Mouse (Mus musculus): ENCODE results near the gene Ndufaf2. TPM values are rescaled to one million over a fixed set of nuclear protein-coding genes. Genes with fewer than 3 reads are reported as not detected.
A peak's percentile ranks its signal among the peaks of the same experiment; 100 is the strongest.

Ndufaf2 gene
- total and polyA plus RNA-seq, 2 experiments: 10.5 to 26.1 TPM

GRCm38 (mm10) chr13:108096446-108096845, 62.0 kb downstream of the Ndufaf2 start:
- WGBS: 43% methylated on average over 7 of the region's 7 CpGs
- Histone ChIP-seq H3K36me3 (ENCODE audit: control insufficient read depth, insufficient read depth, low read length) (no peaks in the 10 kb centered on the region), H3K79me2 (ENCODE audit: control insufficient read depth, insufficient read depth, low read length) (no peaks in the 10 kb centered on the region), H3K9ac (ENCODE audit: low read depth, low read length) (no peak overlapping the region), H3K4me1 (ENCODE audit: control insufficient read depth, insufficient read depth, low read length) (peaks cover 7% of the 10 kb centered on the region), H3K27me3 (ENCODE audit: control insufficient read depth, insufficient read depth, low read length) (no peaks in the 10 kb centered on the region), H3K4me3 (ENCODE audit: insufficient read depth, low read depth, low read length) (no peak overlapping the region), H3K27ac (replicated peaks; ENCODE audit: insufficient read depth, low read depth, low read length) (no peak overlapping the region)
- no peak for DNase-seq (ENCODE audit: extremely low read depth, low read depth, low spot score)
- TF ChIP-seq CTCF (IDR thresholded peaks at IDR 0.05; ENCODE audit: low read depth, low read length): no peak
- TF ChIP-seq POLR2A (IDR thresholded peaks at IDR 0.05; ENCODE audit: extremely low read depth, insufficient read depth, low read length): no peak

DNA sequence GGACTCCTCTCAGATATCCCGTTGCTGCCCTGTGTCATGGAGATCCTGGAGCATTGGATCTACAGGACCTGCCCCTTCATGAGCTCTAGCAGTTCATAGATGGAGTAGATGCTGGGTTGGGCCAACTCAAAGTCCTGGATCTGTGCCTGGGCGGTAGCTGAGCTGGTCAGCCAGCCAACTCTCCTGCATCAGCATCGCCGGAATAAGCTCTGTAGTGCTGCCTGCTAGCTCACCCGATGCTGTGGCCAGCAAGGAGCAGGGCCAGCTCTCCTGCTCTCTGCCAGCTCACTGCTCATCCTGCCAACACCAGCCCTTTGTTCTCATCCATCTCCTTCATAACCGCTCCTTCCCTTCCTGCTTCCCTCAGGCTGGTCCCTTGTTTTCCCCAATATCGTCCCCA, 62.8 kb downstream of the Ndufaf2 start:
- peak; percentile 24 for DNase-seq (ENCODE audit: extremely low read depth, low read depth, low spot score)
- Histone ChIP-seq H3K4me3 (ENCODE audit: insufficient read depth, low read depth, low read length) (no peak overlapping the region), H3K9ac (ENCODE audit: low read depth, low read length) (no peak overlapping the region), H3K4me1 (ENCODE audit: control insufficient read depth, insufficient read depth, low read length) (peaks cover 7% of the 10 kb centered on the region), H3K27ac (replicated peaks; ENCODE audit: insufficient read depth, low read depth, low read length) (no peak overlapping the region), H3K36me3 (ENCODE audit: control insufficient read depth, insufficient read depth, low read length) (no peaks in the 10 kb centered on the region), H3K27me3 (ENCODE audit: control insufficient read depth, insufficient read depth, low read length) (no peaks in the 10 kb centered on the region), H3K79me2 (ENCODE audit: control insufficient read depth, insufficient read depth, low read length) (no peaks in the 10 kb centered on the region)
- TF ChIP-seq POLR2A (IDR thresholded peaks at IDR 0.05; ENCODE audit: extremely low read depth, insufficient read depth, low read length): no peak
- TF ChIP-seq CTCF (IDR thresholded peaks at IDR 0.05; ENCODE audit: low read depth, low read length): no peak
- WGBS: 46% methylated on average over 7 of the region's 7 CpGs

DNA sequence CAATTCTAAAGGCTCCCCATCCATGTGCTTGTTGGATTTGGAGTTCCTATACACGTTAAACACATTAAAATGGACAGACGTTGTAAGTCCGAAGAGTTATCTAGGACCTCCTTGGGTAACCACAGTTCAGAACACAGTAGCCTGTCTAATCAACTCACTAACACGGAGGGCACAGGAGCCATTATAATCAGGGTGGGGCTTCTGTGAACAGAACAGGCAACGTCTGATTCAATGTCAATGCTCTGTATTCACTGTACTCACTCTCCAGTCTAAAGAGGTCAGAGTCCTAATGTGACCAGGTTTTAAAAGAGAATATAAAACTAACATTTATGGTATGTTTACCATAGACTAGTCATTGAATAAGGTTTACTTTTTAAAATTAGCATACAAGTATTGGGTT, 63.7 kb downstream of the Ndufaf2 start:
- 92% methylated on average over 5 of the region's 5 CpGs for WGBS
- TF ChIP-seq CTCF (IDR thresholded peaks at IDR 0.05; ENCODE audit: low read depth, low read length) (no peak), POLR2A (IDR thresholded peaks at IDR 0.05; ENCODE audit: extremely low read depth, insufficient read depth, low read length) (no peak)
- H3K4me3 ChIP-seq (ENCODE audit: insufficient read depth, low read depth, low read length): no peak overlapping the region
- H3K27me3 ChIP-seq (ENCODE audit: control insufficient read depth, insufficient read depth, low read length): no peaks in the 10 kb centered on the region
- peaks cover 7% of the 10 kb centered on the region for H3K4me1 ChIP-seq (ENCODE audit: control insufficient read depth, insufficient read depth, low read length)
- no peak for DNase-seq (ENCODE audit: extremely low read depth, low read depth, low spot score)
- H3K27ac ChIP-seq (replicated peaks; ENCODE audit: insufficient read depth, low read depth, low read length): no peak overlapping the region
- H3K79me2 ChIP-seq (ENCODE audit: control insufficient read depth, insufficient read depth, low read length): no peaks in the 10 kb centered on the region
- no peak overlapping the region for H3K9ac ChIP-seq (ENCODE audit: low read depth, low read length)
- H3K36me3 ChIP-seq (ENCODE audit: control insufficient read depth, insufficient read depth, low read length): peaks cover 2% of the 10 kb centered on the region; the same call in 1 of the 2 replicates

- H3K4me1 ChIP-seq (ENCODE audit: control insufficient read depth, insufficient read depth, low read length): peaks cover 7% of the 10 kb centered on the region
- H3K36me3 ChIP-seq (ENCODE audit: control insufficient read depth, insufficient read depth, low read length): peaks cover 2% of the 10 kb centered on the region; the same call in 1 of the 2 replicates
- DNase-seq (ENCODE audit: extremely low read depth, low read depth, low spot score): no peak
- H3K27me3 ChIP-seq (ENCODE audit: control insufficient read depth, insufficient read depth, low read length): no peaks in the 10 kb centered on the region
- no peak overlapping the region for H3K27ac ChIP-seq (replicated peaks; ENCODE audit: insufficient read depth, low read depth, low read length)
- H3K79me2 ChIP-seq (ENCODE audit: control insufficient read depth, insufficient read depth, low read length): no peaks in the 10 kb centered on the region
- 93% methylated on average over 7 of the region's 7 CpGs for WGBS
- H3K9ac ChIP-seq (ENCODE audit: low read depth, low read length): no peak overlapping the region
- TF ChIP-seq CTCF (IDR thresholded peaks at IDR 0.05; ENCODE audit: low read depth, low read length) (no peak), POLR2A (IDR thresholded peaks at IDR 0.05; ENCODE audit: extremely low read depth, insufficient read depth, low read length) (no peak)
- H3K4me3 ChIP-seq (ENCODE audit: insufficient read depth, low read depth, low read length): no peak overlapping the region
Measured at GRCm38 (mm10) chr13:108092290-108092689, 66.1 kb downstream of the Ndufaf2 start.

- DNase-seq (ENCODE audit: extremely low read depth, low read depth, low spot score): no peak
- H3K27ac ChIP-seq (replicated peaks; ENCODE audit: insufficient read depth, low read depth, low read length): no peak overlapping the region
- no peaks in the 10 kb centered on the region for H3K4me1 ChIP-seq (ENCODE audit: control insufficient read depth, insufficient read depth, low read length)
- no peak overlapping the region for H3K9ac ChIP-seq (ENCODE audit: low read depth, low read length)
- 92% methylated on average over 4 of the region's 4 CpGs for WGBS
- TF ChIP-seq CTCF (IDR thresholded peaks at IDR 0.05; ENCODE audit: low read depth, low read length): no peak
- no peak for TF ChIP-seq POLR2A (IDR thresholded peaks at IDR 0.05; ENCODE audit: extremely low read depth, insufficient read depth, low read length)
- H3K27me3 ChIP-seq (ENCODE audit: control insufficient read depth, insufficient read depth, low read length): no peaks in the 10 kb centered on the region
- H3K79me2 ChIP-seq (ENCODE audit: control insufficient read depth, insufficient read depth, low read length): no peaks in the 10 kb centered on the region
- no peak overlapping the region for H3K4me3 ChIP-seq (ENCODE audit: insufficient read depth, low read depth, low read length)
- peaks cover 2% of the 10 kb centered on the region for H3K36me3 ChIP-seq (ENCODE audit: control insufficient read depth, insufficient read depth, low read length)
Measured at GRCm38 (mm10) chr13:108086724-108087123, 71.7 kb downstream of the Ndufaf2 start.

DNA sequence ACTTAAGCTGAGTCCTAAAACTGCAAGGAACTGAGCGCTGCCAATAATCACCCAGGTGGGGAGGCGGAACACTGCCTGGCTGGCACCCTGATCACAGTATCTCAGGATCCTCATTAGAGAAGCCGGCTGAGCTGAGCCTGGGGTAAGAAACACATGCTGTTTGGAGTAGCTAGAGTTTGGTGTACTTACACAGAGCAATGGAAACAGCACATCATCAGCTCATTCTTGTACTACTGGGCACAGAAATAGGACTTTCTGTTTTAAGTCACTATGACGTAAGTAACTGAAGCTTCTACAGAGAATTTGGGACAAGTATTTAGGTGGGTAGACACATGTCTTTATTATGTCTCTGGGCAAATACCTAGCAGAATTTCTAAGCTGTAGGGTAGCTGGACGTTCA, 72.4 kb downstream of the Ndufaf2 start:
- no peak overlapping the region for H3K4me3 ChIP-seq (ENCODE audit: insufficient read depth, low read depth, low read length)
- H3K4me1 ChIP-seq (ENCODE audit: control insufficient read depth, insufficient read depth, low read length): no peaks in the 10 kb centered on the region
- H3K9ac ChIP-seq (ENCODE audit: low read depth, low read length): no peak overlapping the region
- H3K27me3 ChIP-seq (ENCODE audit: control insufficient read depth, insufficient read depth, low read length): no peaks in the 10 kb centered on the region
- DNase-seq (ENCODE audit: extremely low read depth, low read depth, low spot score): no peak
- H3K79me2 ChIP-seq (ENCODE audit: control insufficient read depth, insufficient read depth, low read length): no peaks in the 10 kb centered on the region
- H3K27ac ChIP-seq (replicated peaks; ENCODE audit: insufficient read depth, low read depth, low read length): no peak overlapping the region
- TF ChIP-seq POLR2A (IDR thresholded peaks at IDR 0.05; ENCODE audit: extremely low read depth, insufficient read depth, low read length) (no peak), CTCF (IDR thresholded peaks at IDR 0.05; ENCODE audit: low read depth, low read length) (no peak)
- peaks cover 2% of the 10 kb centered on the region for H3K36me3 ChIP-seq (ENCODE audit: control insufficient read depth, insufficient read depth, low read length)
- WGBS: 92% methylated on average over 5 of the region's 5 CpGs

All from liver, adult 2 months (tissue).